Mouse (Mus musculus) heart, adult 10 weeks (tissue): ENCODE measurements around the gene Pik3ca. TPM values are rescaled to one million over a fixed set of nuclear protein-coding genes. Genes with fewer than 3 reads are reported as not detected.

Experiments used
- polyA plus RNA-seq: library from polyadenylated mRNA; stranded (reverse); fragments of 350-450 nt; fragmentation: Illumina TruSeq; extraction: RNeasy Lipid Tissue Mini Kit (QIAGEN cat#74804); gene quantifications from one replicate; pipeline ENCODE4 v1.2.3, GENCODE M21; 2014; ENCODE audit warnings: low read depth, low replicate concordance

Pik3ca gene
- 24.8 TPM for polyA plus RNA-seq

GRCm38 (mm10) chr3:32397461-32398174 is at the start of gene Pik3ca:
TSS of gene Pik3ca (plus strand) at chr3:32397671.

GRCm38 (mm10) chr3:32365546-32366245 is 31.8 kb upstream of the Pik3ca start, which contains the start of gene Zmat3:
TSS of gene Zmat3 (minus strand) at chr3:32366014.

GRCm38 (mm10) chr3:32492097-32493090 is 94.9 kb downstream of the Pik3ca start, which contains the start of gene Kcnmb3:
TSS of gene Kcnmb3 (minus strand) at chr3:32492231.

GRCm38 (mm10) chr3:32509496-32510374 is 112.3 kb downstream of the Pik3ca start, which contains the start of gene Zfp639:
TSS of gene Zfp639 (plus strand) at chr3:32510259.

Other genes starting within 250 kb of the Pik3ca start
- gene Zmat3, start 31.7 kb upstream of the Pik3ca start, polyA plus RNA-seq = 3.8 TPM
- not detected for gene Kcnmb3, start 94.6 kb downstream of the Pik3ca start, polyA plus RNA-seq
- 46.9 TPM for gene Zfp639, start 112.6 kb downstream of the Pik3ca start, polyA plus RNA-seq
- gene Mfn1, start 131.8 kb downstream of the Pik3ca start, polyA plus RNA-seq = 442 TPM
- gene Gnb4, start 218.9 kb downstream of the Pik3ca start, polyA plus RNA-seq = 9.6 TPM